Comparison of ENCODE assay signal across 9 mouse cellular contexts in genomic region chr2:63184551-63185430, GRCm38 (mm10). TPM values are rescaled to one million over a fixed set of nuclear protein-coding genes. Genes with fewer than 3 reads are reported as not detected.
A peak's percentile ranks its signal among the peaks of the same experiment; 100 is the strongest.
DNase-seq lines count a peak whose midpoint lies in the region; ATAC-seq lines count a peak whose summit lies in the region.
"Had no signal": no experiment of that assay in that cellular context is flagged by ENCODE, and none has a peak within 500 bp of the region (broad histone marks: within the 10 kb centered on the region; RNA-seq: fewer than 3 reads in every experiment).

No protein-coding gene starts in this region.

- peak; percentile 49; the same call in 1 of the 2 replicates for ATAC-seq in intestine, embryonic 15.5 days
- no peak for ATAC-seq in limb, embryonic 13.5 days (ENCODE audit: low FRiP score, low read depth)

- peak overlapping the region; percentile 84 for H3K4me2 ChIP-seq in intestine, embryonic 15.5 days (replicated peaks)
- H3K4me2 ChIP-seq in limb, embryonic 13.5 days (replicated peaks): peak overlapping the region; percentile 79

- DNase-seq in heart, embryonic 10.5 days (ENCODE audit: low spot score): peak; percentile 73
- no peak for DNase-seq in heart, adult 9 months (ENCODE audit: low spot score in 2 of 2)
- DNase-seq in embryonic facial prominence, embryonic 10.5 days (ENCODE audit: low spot score): peak; percentile 19
- DNase-seq in right cerebral cortex, adult 2 months (ENCODE audit: low spot score in 2 of 2): peak; percentile 54 to 66
- DNase-seq in B cell, adult 2 months: no peak
- no peak for DNase-seq in ovary, postnatal 36 days (ENCODE audit: low spot score)

- peaks cover 17% of the 10 kb centered on the region; the same call in 1 of the 2 replicates for H3K27me3 ChIP-seq in heart, embryonic 10.5 days (ENCODE audit: insufficient read depth, poor library complexity, severe bottlenecking)
- H3K27me3 ChIP-seq in embryonic facial prominence, embryonic 10.5 days (replicated peaks; ENCODE audit: low read depth, poor library complexity, severe bottlenecking): peaks cover 31% of the 10 kb centered on the region
- peaks cover 9% of the 10 kb centered on the region; the same call in 1 of the 2 replicates for H3K27me3 ChIP-seq in intestine, embryonic 15.5 days (replicated peaks)
- H3K27me3 ChIP-seq in limb, embryonic 13.5 days: peaks cover 36% of the 10 kb centered on the region

- H3K4me3 ChIP-seq in heart, embryonic 10.5 days: peak overlapping the region; percentile 70
- peak overlapping the region; percentile 64 for H3K4me3 ChIP-seq in embryonic facial prominence, embryonic 10.5 days
- H3K4me3 ChIP-seq in intestine, embryonic 15.5 days (replicated peaks): peak overlapping the region; percentile 41
- H3K4me3 ChIP-seq in limb, embryonic 13.5 days: peak overlapping the region; percentile 39

- peak overlapping the region; percentile 73; the same call in 1 of the 2 replicates for H3K27ac ChIP-seq in heart, embryonic 10.5 days
- no peak overlapping the region; the same call in 1 of the 2 replicates for H3K27ac ChIP-seq in embryonic facial prominence, embryonic 10.5 days (replicated peaks)
- H3K27ac ChIP-seq in intestine, embryonic 15.5 days: no peak overlapping the region
- no peak overlapping the region for H3K27ac ChIP-seq in limb, embryonic 13.5 days

- peaks cover 6% of the 10 kb centered on the region; the same call in 1 of the 2 replicates for H3K4me1 ChIP-seq in heart, embryonic 10.5 days
- H3K4me1 ChIP-seq in embryonic facial prominence, embryonic 10.5 days: peaks cover 14% of the 10 kb centered on the region
- H3K4me1 ChIP-seq in intestine, embryonic 15.5 days (replicated peaks): 0 out of 2 replicates have a peak, but pooled peaks cover 4% of the 10 kb centered on the region
- H3K4me1 ChIP-seq in limb, embryonic 13.5 days: 0 out of 2 replicates have a peak, but pooled peaks cover 6% of the 10 kb centered on the region

- H3K9me3 ChIP-seq in heart, embryonic 10.5 days: no peaks in the 10 kb centered on the region
- no peaks in the 10 kb centered on the region for H3K9me3 ChIP-seq in embryonic facial prominence, embryonic 10.5 days
- H3K9me3 ChIP-seq in intestine, embryonic 15.5 days: no peaks in the 10 kb centered on the region
- no peaks in the 10 kb centered on the region for H3K9me3 ChIP-seq in limb, embryonic 13.5 days

- 4% methylated on average over 14 of the region's 15 CpGs for WGBS in heart, embryonic 10.5 days
- 4% methylated on average over 13 of the region's 15 CpGs for WGBS in embryonic facial prominence, embryonic 10.5 days
- WGBS in intestine, embryonic 15.5 days: under 1% methylated on average over 13 of the region's 15 CpGs
- 1% methylated on average over 15 of the region's 15 CpGs for WGBS in limb, embryonic 13.5 days

- H3K36me3 ChIP-seq in heart, embryonic 10.5 days: no peaks in the 10 kb centered on the region
- H3K36me3 ChIP-seq in embryonic facial prominence, embryonic 10.5 days (replicated peaks): no peaks in the 10 kb centered on the region
- H3K36me3 ChIP-seq in intestine, embryonic 15.5 days: no peaks in the 10 kb centered on the region
- H3K36me3 ChIP-seq in limb, embryonic 13.5 days: no peaks in the 10 kb centered on the region

- no peak overlapping the region for H3K9ac ChIP-seq in intestine, embryonic 15.5 days
- no peak overlapping the region for H3K9ac ChIP-seq in limb, embryonic 13.5 days

RNA-seq across cellular contexts. Expression of gene Kcnh7, which starts 0.7 kb away (rescaled TPM):
- polyA plus RNA-seq in heart, embryonic 10.5 days (2016; fragmentation: Nextera tagmentation; extraction: Ambion mirVana): 6.5 and 8.1 TPM in 2 replicates
- polyA plus RNA-seq in embryonic facial prominence, embryonic 10.5 days (2016; fragmentation: Nextera tagmentation; extraction: Ambion mirVana): 0.31 and 0.76 TPM in 2 replicates
- 0.49 and 0.59 TPM in 2 replicates for polyA plus RNA-seq in intestine, embryonic 15.5 days (2015; fragmentation: Nextera tagmentation; extraction: Ambion mirVana)
- polyA plus RNA-seq in limb, embryonic 13.5 days (2015; fragmentation: Nextera tagmentation; extraction: Ambion mirVana): 0.57 and 0.95 TPM in 2 replicates
- polyA plus RNA-seq: C2C12 had no signal

Comparison
In these comparisons a context has a peak if more than half of its experiments do, and no peak if none do; other contexts are left out.
1. DNase-seq: peak in heart, embryonic 10.5 days (single experiment), embryonic facial prominence, embryonic 10.5 days (single experiment) and right cerebral cortex, adult 2 months (2 of 2); none in heart, adult 9 months (0 of 2), B cell, adult 2 months (0 of 2) and ovary, postnatal 36 days (single experiment).
2. Peak in every context shown above with its lines, with median percentiles within 50 percentile points of each other: H3K4me3 ChIP-seq.